8 mouse cellular contexts compared by ENCODE assay signal in genomic region chr3:96160803-96161516, GRCm38 (mm10). TPM values are rescaled to one million over a fixed set of nuclear protein-coding genes. Genes with fewer than 3 reads are reported as not detected.
DNase-seq lines count a peak whose midpoint lies in the region; ATAC-seq and TF ChIP-seq lines count a peak whose summit lies in the region.

No protein-coding gene starts in this region.

- H3K36me3 ChIP-seq in embryonic facial prominence, embryonic 10.5 days (replicated peaks), result peaks cover 2% of the 10 kb centered on the region
- peaks cover 5% of the 10 kb centered on the region; the same call in 1 of the 2 replicates for H3K36me3 ChIP-seq in heart, embryonic 16.5 days (ENCODE audit: control insufficient read depth, insufficient read depth)
- H3K36me3 ChIP-seq in stomach, embryonic 16.5 days (ENCODE audit: control insufficient read depth, insufficient read depth, low read length), result no peaks in the 10 kb centered on the region

- peak; percentile 76 for DNase-seq in Patski (ENCODE audit: low read depth, low spot score)
- DNase-seq in embryonic facial prominence, embryonic 10.5 days (ENCODE audit: low spot score), result peak; percentile 65
- DNase-seq in kidney, postnatal 14 days, result peak; percentile 87
- DNase-seq in lung, postnatal 10 days, result peak; percentile 70
- no peak for DNase-seq in layer of hippocampus, adult 9-11 months

- H3K27me3 ChIP-seq in Patski, result no peaks in the 10 kb centered on the region
- peaks cover 5% of the 10 kb centered on the region; the same call in 1 of the 2 replicates for H3K27me3 ChIP-seq in embryonic facial prominence, embryonic 10.5 days (replicated peaks; ENCODE audit: low read depth, poor library complexity, severe bottlenecking)
- no peaks in the 10 kb centered on the region; the same call in 1 of the 2 replicates for H3K27me3 ChIP-seq in heart, embryonic 16.5 days (ENCODE audit: control insufficient read depth, insufficient read depth, low read length)
- no peaks in the 10 kb centered on the region for H3K27me3 ChIP-seq in stomach, embryonic 16.5 days (ENCODE audit: control insufficient read depth, insufficient read depth, low read length)

- no peaks in the 10 kb centered on the region for H3K9me3 ChIP-seq in embryonic facial prominence, embryonic 10.5 days
- H3K9me3 ChIP-seq in heart, embryonic 16.5 days (replicated peaks; ENCODE audit: control insufficient read depth, low read length), result no peaks in the 10 kb centered on the region
- H3K9me3 ChIP-seq in stomach, embryonic 16.5 days (replicated peaks; ENCODE audit: control insufficient read depth, low read length), result no peaks in the 10 kb centered on the region

- POLR2A ChIA-PET in Patski (lab: Charles Lee), result interaction anchor here (0.5 to 5.0 kb wide), 16 partner anchors 8 to 215 kb away, joined by 3 to 49 read pairs (median 6); partner anchors contain the start of genes Bola1, Hist2h2ab, Hist2h2ac and Hist2h2be

- H3K4me3 ChIP-seq in embryonic facial prominence, embryonic 10.5 days, result peak overlapping the region; percentile 64
- H3K4me3 ChIP-seq in heart, embryonic 16.5 days (ENCODE audit: low read length), result peak overlapping the region; percentile 57
- peak overlapping the region; percentile 51 for H3K4me3 ChIP-seq in stomach, embryonic 16.5 days (replicated peaks; ENCODE audit: low read length)

- H3K27ac ChIP-seq in embryonic facial prominence, embryonic 10.5 days (replicated peaks), result peak overlapping the region; percentile 83
- H3K27ac ChIP-seq in heart, embryonic 16.5 days (ENCODE audit: low read length), result peak overlapping the region; percentile 72
- peak overlapping the region; percentile 95 for H3K27ac ChIP-seq in stomach, embryonic 16.5 days (ENCODE audit: low read length)

- WGBS in embryonic facial prominence, embryonic 10.5 days, result 3% methylated on average over 12 of the region's 12 CpGs
- 2% methylated on average over 12 of the region's 12 CpGs for WGBS in heart, embryonic 16.5 days
- under 1% methylated on average over 12 of the region's 12 CpGs for WGBS in stomach, embryonic 16.5 days

- in situ Hi-C loops in Patski (cut with MboI; ENCODE audit: low pct_unique_long_range_greater_than_20kb), result loop anchor here (10.0 kb wide), 1 partner anchor 496 kb away; no protein-coding TSS in a partner anchor

- peak overlapping the region; percentile 69 for H3K9ac ChIP-seq in heart, embryonic 16.5 days (ENCODE audit: low read length)
- peak overlapping the region; percentile 69 for H3K9ac ChIP-seq in stomach, embryonic 16.5 days (ENCODE audit: low read length)

- peak; percentile 71 for ATAC-seq in CD4-positive, CD25-positive, alpha-beta regulatory T cell, adult 4 months
- peak; percentile 34 for ATAC-seq in Patski
- ATAC-seq in heart, embryonic 16.5 days (replicated peaks; ENCODE audit: extremely low read depth, insufficient read depth, low FRiP score), result peak; percentile 52
- peak; percentile 84 for ATAC-seq in stomach, embryonic 16.5 days (ENCODE audit: insufficient read depth, low FRiP score)

- no peak for TF ChIP-seq CTCF in Patski (IDR thresholded peaks at IDR 0.05)

- H3K4me1 ChIP-seq in embryonic facial prominence, embryonic 10.5 days, result peaks cover 32% of the 10 kb centered on the region
- H3K4me1 ChIP-seq in heart, embryonic 16.5 days (ENCODE audit: control insufficient read depth, insufficient read depth, low read length), result peaks cover 20% of the 10 kb centered on the region
- H3K4me1 ChIP-seq in stomach, embryonic 16.5 days (ENCODE audit: control insufficient read depth, insufficient read depth, low read length), result peaks cover 16% of the 10 kb centered on the region

- peak overlapping the region; percentile 93 for H3K4me2 ChIP-seq in heart, embryonic 16.5 days (ENCODE audit: low read depth, low read length)
- peak overlapping the region; percentile 99 for H3K4me2 ChIP-seq in stomach, embryonic 16.5 days (ENCODE audit: low read depth, low read length)

- CTCF ChIA-PET in Patski (lab: Charles Lee), result interaction anchor here (0.9 to 4.3 kb wide), 16 partner anchors 9 to 100 kb away, joined by 3 to 26 read pairs (median 5); partner anchors contain the start of genes Bola1, Hist2h2ab and Sf3b4

RNA-seq across cellular contexts. Expression of gene Mtmr11, which starts 0.8 kb away (rescaled TPM):
- 1 to 10 TPM; 2.3 to 2.4 TPM for polyA plus RNA-seq in CD4-positive, CD25-positive, alpha-beta regulatory T cell, adult 4 months (2017; shearing (Covaris generic))
- polyA plus RNA-seq in Patski (2021), result 104 TPM
- 8.0 and 12.5 TPM in 2 replicates for polyA plus RNA-seq in embryonic facial prominence, embryonic 10.5 days (2016; fragmentation: Nextera tagmentation; extraction: Ambion mirVana)
- polyA plus RNA-seq in heart, embryonic 16.5 days (2015; fragmentation: Nextera tagmentation; extraction: Ambion mirVana), result 8.7 and 9.4 TPM in 2 replicates
- 19.4 and 21.2 TPM in 2 replicates for polyA plus RNA-seq in stomach, embryonic 16.5 days (2015; fragmentation: Nextera tagmentation; extraction: Ambion mirVana)

RNA-seq across cellular contexts. Expression of gene Sf3b4, which starts 11.2 kb away (rescaled TPM):
- 10 to 100 TPM; 53.4 to 58.5 TPM for polyA plus RNA-seq in CD4-positive, CD25-positive, alpha-beta regulatory T cell, adult 4 months (2017; shearing (Covaris generic))
- 119 TPM for polyA plus RNA-seq in Patski (2021)
- 299 and 302 TPM in 2 replicates for polyA plus RNA-seq in embryonic facial prominence, embryonic 10.5 days (2016; fragmentation: Nextera tagmentation; extraction: Ambion mirVana)
- 91.8 and 92.8 TPM in 2 replicates for polyA plus RNA-seq in heart, embryonic 16.5 days (2015; fragmentation: Nextera tagmentation; extraction: Ambion mirVana)
- polyA plus RNA-seq in stomach, embryonic 16.5 days (2015; fragmentation: Nextera tagmentation; extraction: Ambion mirVana), result 124 and 125 TPM in 2 replicates

RNA-seq across cellular contexts. Expression of gene Sv2a, which starts 20.0 kb away (rescaled TPM):
- 1 to 10 TPM in 1 of 2 experiments, under 1 TPM in 1; 0.80 to 2.0 TPM for polyA plus RNA-seq in CD4-positive, CD25-positive, alpha-beta regulatory T cell, adult 4 months (2017; shearing (Covaris generic))
- 13.8 TPM for polyA plus RNA-seq in Patski (2021)
- 3.0 and 3.9 TPM in 2 replicates for polyA plus RNA-seq in embryonic facial prominence, embryonic 10.5 days (2016; fragmentation: Nextera tagmentation; extraction: Ambion mirVana)
- polyA plus RNA-seq in heart, embryonic 16.5 days (2015; fragmentation: Nextera tagmentation; extraction: Ambion mirVana), result 11.6 and 13.9 TPM in 2 replicates
- polyA plus RNA-seq in stomach, embryonic 16.5 days (2015; fragmentation: Nextera tagmentation; extraction: Ambion mirVana), result 4.1 and 4.4 TPM in 2 replicates

RNA-seq across cellular contexts. Expression of gene Otud7b, which starts 56.6 kb away (rescaled TPM):
- 10 to 100 TPM in 1 of 2 experiments, 1 to 10 TPM in 1; 9.1 to 13.3 TPM for polyA plus RNA-seq in CD4-positive, CD25-positive, alpha-beta regulatory T cell, adult 4 months (2017; shearing (Covaris generic))
- polyA plus RNA-seq in Patski (2021), result 45.3 TPM
- polyA plus RNA-seq in embryonic facial prominence, embryonic 10.5 days (2016; fragmentation: Nextera tagmentation; extraction: Ambion mirVana), result 20.8 and 21.7 TPM in 2 replicates
- 18.6 and 21.4 TPM in 2 replicates for polyA plus RNA-seq in heart, embryonic 16.5 days (2015; fragmentation: Nextera tagmentation; extraction: Ambion mirVana)
- polyA plus RNA-seq in stomach, embryonic 16.5 days (2015; fragmentation: Nextera tagmentation; extraction: Ambion mirVana), result 11.8 and 13.1 TPM in 2 replicates

RNA-seq across cellular contexts. Expression of gene Bola1, which starts 58.5 kb away (rescaled TPM):
- 10 to 100 TPM; 30.5 to 33.8 TPM for polyA plus RNA-seq in CD4-positive, CD25-positive, alpha-beta regulatory T cell, adult 4 months (2017; shearing (Covaris generic))
- polyA plus RNA-seq in Patski (2021), result 55.3 TPM
- 76.4 and 80.4 TPM in 2 replicates for polyA plus RNA-seq in embryonic facial prominence, embryonic 10.5 days (2016; fragmentation: Nextera tagmentation; extraction: Ambion mirVana)
- polyA plus RNA-seq in heart, embryonic 16.5 days (2015; fragmentation: Nextera tagmentation; extraction: Ambion mirVana), result 40.0 and 43.5 TPM in 2 replicates
- 46.8 and 50.0 TPM in 2 replicates for polyA plus RNA-seq in stomach, embryonic 16.5 days (2015; fragmentation: Nextera tagmentation; extraction: Ambion mirVana)

Comparison
In these comparisons a context has a peak if more than half of its experiments do, and no peak if none do; other contexts are left out.
1. ATAC-seq: peak in every context shown above with its lines; median percentile 84 in stomach, embryonic 16.5 days; 71 in CD4-positive, CD25-positive, alpha-beta regulatory T cell, adult 4 months; 52 in heart, embryonic 16.5 days; 34 in Patski.